Mouse (Mus musculus): ENCODE measurements around the gene Wdr45b. TPM values are rescaled to one million over a fixed set of nuclear protein-coding genes. Genes with fewer than 3 reads are reported as not detected.
"Not testable (repeated sequence)": the region's sequence is repeated elsewhere in the genome, so short reads cannot be mapped to it uniquely, and the experiment has no call there.

Wdr45b gene
- polyA plus RNA-seq, 1 experiment from 2014 or later: 93.7 TPM

DNA sequence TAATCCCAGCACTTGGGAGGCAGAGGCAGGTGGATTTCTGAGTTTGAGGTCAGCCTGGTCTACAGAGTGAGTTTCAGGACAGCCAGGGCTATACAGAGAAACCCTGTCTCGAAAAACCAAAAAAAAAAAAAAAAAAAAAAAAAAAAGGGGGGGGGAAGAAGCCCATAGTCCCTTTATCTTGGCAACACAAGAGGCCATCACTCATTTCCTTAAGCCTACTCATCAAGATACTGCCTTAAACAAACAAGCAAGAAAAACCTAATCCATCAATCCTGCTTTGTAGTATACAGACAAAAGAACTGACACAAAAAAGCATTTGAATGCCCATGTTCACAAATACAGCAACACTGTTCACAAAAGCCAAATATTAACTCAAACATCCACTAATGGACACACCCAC lies 11.8 kb downstream of the Wdr45b start:
- H3K4me3 ChIP-seq (ENCODE audit: low read depth, low read length); H3K9ac ChIP-seq (replicated peaks; ENCODE audit: low read depth, low read length); H3K9me3 ChIP-seq (ENCODE audit: control insufficient read depth, low read length); ATAC-seq (ENCODE audit: low read depth); H3K4me1 ChIP-seq (ENCODE audit: control insufficient read depth, insufficient read depth, low read length); H3K27ac ChIP-seq (ENCODE audit: low read depth, low read length); H3K4me2 ChIP-seq (ENCODE audit: low read depth, low read length); H3K27me3 ChIP-seq (ENCODE audit: control insufficient read depth, insufficient read depth, low read length); H3K36me3 ChIP-seq (ENCODE audit: control insufficient read depth, insufficient read depth, low read length): not testable (repeated sequence)
- WGBS: no CpG with 5 or more reads among the region's 1 CpGs

DNA sequence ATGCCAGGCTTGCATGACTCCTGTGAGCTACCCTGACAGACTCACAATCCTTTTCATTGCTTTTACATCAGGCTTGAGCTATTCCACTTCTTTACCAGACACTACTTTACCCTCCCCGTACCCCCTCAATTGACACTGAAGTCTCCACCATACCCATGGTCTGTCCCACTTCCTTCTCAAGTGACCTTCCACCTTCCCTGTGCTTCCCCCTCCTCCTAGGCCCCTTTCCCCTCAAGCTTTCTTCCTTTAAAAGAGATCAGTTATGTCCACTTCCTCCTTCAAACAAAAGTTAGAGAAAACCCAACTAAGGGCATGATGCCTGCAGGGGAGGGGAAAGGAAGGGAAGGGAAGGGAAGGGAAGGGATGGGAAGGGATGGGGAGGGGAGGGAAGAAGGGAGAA lies 14.0 kb downstream of the Wdr45b start:
- H3K27ac ChIP-seq (ENCODE audit: low read depth, low read length): no peak overlapping the region
- H3K4me1 ChIP-seq (ENCODE audit: control insufficient read depth, insufficient read depth, low read length): no peaks in the 10 kb centered on the region
- H3K4me3 ChIP-seq (ENCODE audit: low read depth, low read length): no peak overlapping the region
- no peak overlapping the region for H3K4me2 ChIP-seq (ENCODE audit: low read depth, low read length)
- H3K9me3 ChIP-seq (ENCODE audit: control insufficient read depth, low read length): no peaks in the 10 kb centered on the region
- peaks cover 11% of the 10 kb centered on the region; the same call in 1 of the 2 replicates for H3K36me3 ChIP-seq (ENCODE audit: control insufficient read depth, insufficient read depth, low read length)
- 82% methylated on average over 1 of the region's 1 CpGs for WGBS
- ATAC-seq (ENCODE audit: low read depth): no peak
- H3K27me3 ChIP-seq (ENCODE audit: control insufficient read depth, insufficient read depth, low read length): no peaks in the 10 kb centered on the region
- H3K9ac ChIP-seq (replicated peaks; ENCODE audit: low read depth, low read length): no peak overlapping the region

DNA sequence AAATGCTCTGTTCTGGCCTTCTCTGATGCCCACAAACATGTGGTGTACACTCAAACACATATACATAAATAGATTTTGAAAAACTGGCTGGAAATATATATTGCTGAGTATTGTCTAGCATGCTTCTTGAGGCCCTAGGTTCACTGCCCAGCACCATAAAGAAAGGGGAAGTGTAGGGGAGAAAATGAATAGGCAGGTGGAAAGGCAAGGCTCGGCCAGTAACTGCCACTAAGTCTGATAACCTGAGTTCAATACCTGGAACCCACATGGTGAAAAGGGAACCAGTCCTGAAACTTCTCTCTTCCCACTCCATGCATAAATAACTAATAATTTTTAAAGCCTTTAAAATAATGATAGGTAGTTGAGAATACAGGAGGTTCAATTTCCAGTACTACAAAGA lies 14.6 kb downstream of the Wdr45b start:
- no peak overlapping the region for H3K27ac ChIP-seq (ENCODE audit: low read depth, low read length)
- H3K27me3 ChIP-seq (ENCODE audit: control insufficient read depth, insufficient read depth, low read length): no peaks in the 10 kb centered on the region
- no peak overlapping the region for H3K4me2 ChIP-seq (ENCODE audit: low read depth, low read length)
- no peak for ATAC-seq (ENCODE audit: low read depth)
- WGBS: 85% methylated on average over 1 of the region's 1 CpGs
- H3K4me1 ChIP-seq (ENCODE audit: control insufficient read depth, insufficient read depth, low read length): no peaks in the 10 kb centered on the region
- no peak overlapping the region for H3K9ac ChIP-seq (replicated peaks; ENCODE audit: low read depth, low read length)
- H3K4me3 ChIP-seq (ENCODE audit: low read depth, low read length): no peak overlapping the region
- peaks cover 14% of the 10 kb centered on the region; the same call in 1 of the 2 replicates for H3K36me3 ChIP-seq (ENCODE audit: control insufficient read depth, insufficient read depth, low read length)
- H3K9me3 ChIP-seq (ENCODE audit: control insufficient read depth, low read length): no peaks in the 10 kb centered on the region

DNA sequence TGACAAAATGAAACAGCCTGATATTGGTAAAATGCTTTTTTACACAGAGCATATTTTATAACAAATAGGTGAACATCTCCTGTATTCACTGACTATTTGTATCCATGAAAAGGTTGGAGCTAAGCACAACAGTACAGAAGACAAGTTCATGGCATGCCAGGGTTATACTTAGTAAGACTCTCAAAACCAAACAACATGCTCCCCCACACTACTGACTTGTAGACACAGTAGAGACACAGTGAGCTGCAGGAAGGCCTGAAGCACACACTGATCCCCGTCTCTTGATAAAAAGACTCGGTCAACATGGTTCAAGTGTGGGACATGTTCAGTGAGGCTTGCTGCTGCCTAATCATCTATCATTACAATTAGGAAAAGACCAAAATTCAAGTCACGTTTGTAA lies 22.6 kb downstream of the Wdr45b start:
- Histone ChIP-seq H3K9me3 (ENCODE audit: control insufficient read depth, low read length) (no peaks in the 10 kb centered on the region), H3K27me3 (ENCODE audit: control insufficient read depth, insufficient read depth, low read length) (no peaks in the 10 kb centered on the region), H3K4me2 (ENCODE audit: low read depth, low read length) (no peak overlapping the region), H3K4me1 (ENCODE audit: control insufficient read depth, insufficient read depth, low read length) (no peaks in the 10 kb centered on the region), H3K36me3 (ENCODE audit: control insufficient read depth, insufficient read depth, low read length) (peaks cover 32% of the 10 kb centered on the region), H3K9ac (replicated peaks; ENCODE audit: low read depth, low read length) (no peak overlapping the region), H3K4me3 (ENCODE audit: low read depth, low read length) (no peak overlapping the region), H3K27ac (ENCODE audit: low read depth, low read length) (no peak overlapping the region)
- 93% methylated on average over 3 of the region's 3 CpGs for WGBS
- no peak for ATAC-seq (ENCODE audit: low read depth)

DNA sequence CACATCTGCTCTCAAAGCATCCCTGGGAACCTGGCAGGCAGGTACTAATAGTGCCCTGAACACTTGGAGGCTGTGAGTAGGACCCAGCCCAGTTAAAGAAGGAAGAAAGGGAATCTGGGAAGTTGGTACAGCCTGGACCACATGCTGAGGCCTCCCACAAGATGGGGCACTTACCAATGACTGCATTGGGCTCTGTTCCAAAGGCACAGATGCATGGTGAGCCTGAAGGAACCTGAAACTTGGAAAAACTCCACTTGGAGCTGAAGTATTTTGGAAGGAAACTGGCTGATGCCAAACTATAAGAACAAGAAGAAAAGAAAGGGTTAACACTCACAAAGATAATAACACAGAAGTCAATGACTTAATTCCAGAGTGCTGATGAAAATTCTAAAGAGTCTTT lies 25.6 kb downstream of the Wdr45b start:
- no peak for ATAC-seq (ENCODE audit: low read depth)
- H3K4me3 ChIP-seq (ENCODE audit: low read depth, low read length): no peak overlapping the region

DNA sequence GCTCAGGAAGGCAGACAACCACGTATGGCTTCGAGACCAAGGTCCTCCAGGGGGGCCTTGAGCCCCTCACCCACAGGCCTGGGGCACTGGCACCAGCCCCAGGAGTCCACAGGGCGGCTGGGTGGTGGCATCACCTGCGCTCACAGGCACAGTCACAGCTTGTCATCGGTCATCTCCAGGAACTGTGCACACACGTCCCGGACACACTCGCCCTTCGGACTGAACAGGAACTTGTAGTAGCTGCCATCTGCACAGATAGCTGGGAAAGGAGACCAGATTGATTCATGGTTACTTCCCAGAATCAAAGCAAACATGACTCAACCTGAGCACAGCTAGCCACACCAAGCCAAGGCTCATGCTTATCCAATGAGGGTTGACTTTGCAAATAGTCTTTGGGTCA lies 26.0 kb downstream of the Wdr45b start:
- H3K27ac ChIP-seq (ENCODE audit: low read depth, low read length): no peak overlapping the region
- ATAC-seq (ENCODE audit: low read depth): no peak
- WGBS: 95% methylated on average over 9 of the region's 9 CpGs
- no peak overlapping the region for H3K4me2 ChIP-seq (ENCODE audit: low read depth, low read length)
- H3K4me1 ChIP-seq (ENCODE audit: control insufficient read depth, insufficient read depth, low read length): no peaks in the 10 kb centered on the region
- H3K27me3 ChIP-seq (ENCODE audit: control insufficient read depth, insufficient read depth, low read length): no peaks in the 10 kb centered on the region
- no peak overlapping the region for H3K9ac ChIP-seq (replicated peaks; ENCODE audit: low read depth, low read length)
- no peak overlapping the region for H3K4me3 ChIP-seq (ENCODE audit: low read depth, low read length)
- H3K36me3 ChIP-seq (ENCODE audit: control insufficient read depth, insufficient read depth, low read length): peaks cover 18% of the 10 kb centered on the region
- H3K9me3 ChIP-seq (ENCODE audit: control insufficient read depth, low read length): no peaks in the 10 kb centered on the region

More for the DNA sequence above, 25.6 kb downstream of the Wdr45b start:
- H3K9ac ChIP-seq (replicated peaks; ENCODE audit: low read depth, low read length): no peak overlapping the region
- no peaks in the 10 kb centered on the region for H3K4me1 ChIP-seq (ENCODE audit: control insufficient read depth, insufficient read depth, low read length)
- H3K27ac ChIP-seq (ENCODE audit: low read depth, low read length): no peak overlapping the region
- no peaks in the 10 kb centered on the region for H3K27me3 ChIP-seq (ENCODE audit: control insufficient read depth, insufficient read depth, low read length)
- peaks cover 18% of the 10 kb centered on the region for H3K36me3 ChIP-seq (ENCODE audit: control insufficient read depth, insufficient read depth, low read length)
- no peak overlapping the region for H3K4me2 ChIP-seq (ENCODE audit: low read depth, low read length)
- H3K9me3 ChIP-seq (ENCODE audit: control insufficient read depth, low read length): no peaks in the 10 kb centered on the region

DNA sequence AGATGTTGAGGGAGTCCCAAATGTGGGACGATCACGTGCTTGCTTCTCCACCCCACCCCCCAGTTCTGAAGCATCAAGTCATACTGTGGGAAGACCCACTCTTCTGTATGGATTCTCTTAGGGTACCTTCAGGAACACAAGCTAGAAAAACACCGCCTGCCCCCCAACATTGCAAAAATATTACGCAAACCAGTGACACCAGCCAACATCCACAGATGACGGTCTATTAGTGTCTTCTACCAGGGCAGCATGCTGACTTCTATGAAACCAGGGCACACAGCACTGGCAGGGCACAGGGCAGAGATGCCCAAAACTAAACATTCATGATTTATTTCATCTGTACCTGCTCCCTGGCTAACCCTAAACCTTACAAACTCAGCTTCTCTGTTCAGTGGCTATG lies 27.6 kb downstream of the Wdr45b start:
- H3K36me3 ChIP-seq (ENCODE audit: control insufficient read depth, insufficient read depth, low read length): peaks cover 18% of the 10 kb centered on the region
- WGBS: 95% methylated on average over 5 of the region's 5 CpGs

DNA sequence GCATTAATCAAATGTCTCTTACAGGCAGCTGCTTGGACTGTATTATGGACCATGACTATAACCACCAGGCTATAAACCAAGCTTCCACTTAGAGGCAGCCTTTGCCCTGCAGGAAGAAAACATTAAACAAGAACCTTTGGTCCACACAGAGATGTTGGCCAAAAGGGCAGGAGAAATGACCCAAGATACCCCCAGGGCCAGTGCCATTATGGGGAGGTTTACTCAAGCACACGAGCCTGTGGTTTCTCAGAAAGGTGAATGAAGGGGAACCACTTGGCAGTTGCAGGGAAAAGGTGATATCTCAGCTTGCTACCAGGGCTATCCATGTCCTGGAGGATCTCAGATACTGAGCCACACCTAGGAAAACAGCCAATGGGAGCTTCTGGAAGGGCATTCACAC lies 28.2 kb downstream of the Wdr45b start:
- Histone ChIP-seq H3K36me3 (ENCODE audit: control insufficient read depth, insufficient read depth, low read length) (peaks cover 18% of the 10 kb centered on the region), H3K27ac (ENCODE audit: low read depth, low read length) (no peak overlapping the region), H3K9me3 (ENCODE audit: control insufficient read depth, low read length) (no peaks in the 10 kb centered on the region), H3K9ac (replicated peaks; ENCODE audit: low read depth, low read length) (no peak overlapping the region), H3K4me3 (ENCODE audit: low read depth, low read length) (no peak overlapping the region), H3K4me2 (ENCODE audit: low read depth, low read length) (no peak overlapping the region), H3K27me3 (ENCODE audit: control insufficient read depth, insufficient read depth, low read length) (no peaks in the 10 kb centered on the region), H3K4me1 (ENCODE audit: control insufficient read depth, insufficient read depth, low read length) (no peaks in the 10 kb centered on the region)
- WGBS: 70% methylated on average over 1 of the region's 1 CpGs
- no peak for ATAC-seq (ENCODE audit: low read depth)

More for the DNA sequence above, 27.6 kb downstream of the Wdr45b start:
- Histone ChIP-seq H3K27ac (ENCODE audit: low read depth, low read length) (no peak overlapping the region), H3K4me3 (ENCODE audit: low read depth, low read length) (no peak overlapping the region), H3K9me3 (ENCODE audit: control insufficient read depth, low read length) (no peaks in the 10 kb centered on the region), H3K4me1 (ENCODE audit: control insufficient read depth, insufficient read depth, low read length) (no peaks in the 10 kb centered on the region), H3K9ac (replicated peaks; ENCODE audit: low read depth, low read length) (no peak overlapping the region), H3K27me3 (ENCODE audit: control insufficient read depth, insufficient read depth, low read length) (no peaks in the 10 kb centered on the region), H3K4me2 (ENCODE audit: low read depth, low read length) (no peak overlapping the region)
- ATAC-seq (ENCODE audit: low read depth): no peak

DNA sequence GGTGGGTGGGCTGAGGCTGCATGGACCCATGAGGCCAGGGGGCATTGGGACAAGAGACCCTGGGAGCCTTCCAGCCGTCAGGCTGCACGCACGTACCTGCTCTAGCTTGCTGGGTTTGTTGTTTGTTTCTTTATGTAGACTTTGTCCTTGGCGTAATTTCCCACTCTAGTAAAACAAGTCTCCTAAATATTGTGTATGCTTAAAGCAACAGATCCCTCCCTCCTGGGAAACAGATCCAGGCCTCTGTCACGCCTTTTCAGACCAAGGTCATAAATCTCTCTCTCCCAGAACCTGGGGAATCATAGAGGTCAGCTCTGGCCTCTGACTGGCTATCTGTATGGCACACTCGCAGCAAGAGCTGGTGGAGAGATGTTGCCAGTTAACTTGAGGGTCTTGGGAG lies 46.5 kb downstream of the Wdr45b start:
- H3K36me3 ChIP-seq (ENCODE audit: control insufficient read depth, insufficient read depth, low read length): peaks cover 32% of the 10 kb centered on the region

DNA sequence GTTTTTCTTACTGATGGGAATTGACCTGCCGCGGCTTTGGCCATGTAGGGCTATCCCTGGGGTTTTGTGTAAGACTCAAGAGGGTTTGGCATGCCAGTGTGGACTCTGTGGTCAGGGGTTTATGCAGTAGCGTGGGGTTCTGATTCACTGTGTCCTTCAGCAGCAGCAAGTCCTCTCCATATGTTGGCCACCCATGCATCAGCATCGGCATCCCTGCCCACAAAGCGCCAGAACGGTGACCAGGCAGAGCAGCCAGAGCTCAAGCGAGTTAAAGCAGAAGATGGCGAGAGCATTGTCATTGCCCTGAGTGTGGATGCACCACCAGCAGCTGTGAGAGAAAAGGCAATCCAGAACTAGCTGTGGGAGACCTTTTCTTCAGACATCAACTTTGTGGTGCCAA lies 47.6 kb downstream of the Wdr45b start:
- ATAC-seq (ENCODE audit: low read depth): no peak
- no peaks in the 10 kb centered on the region; the same call in 1 of the 2 replicates for H3K9me3 ChIP-seq (ENCODE audit: control insufficient read depth, low read length)
- H3K4me2 ChIP-seq (ENCODE audit: low read depth, low read length): no peak overlapping the region
- H3K4me1 ChIP-seq (ENCODE audit: control insufficient read depth, insufficient read depth, low read length): no peaks in the 10 kb centered on the region
- no peak overlapping the region for H3K27ac ChIP-seq (ENCODE audit: low read depth, low read length)
- H3K9ac ChIP-seq (replicated peaks; ENCODE audit: low read depth, low read length): no peak overlapping the region
- H3K4me3 ChIP-seq (ENCODE audit: low read depth, low read length): no peak overlapping the region
- H3K27me3 ChIP-seq (ENCODE audit: control insufficient read depth, insufficient read depth, low read length): no peaks in the 10 kb centered on the region
- 95% methylated on average over 8 of the region's 8 CpGs for WGBS
- H3K36me3 ChIP-seq (ENCODE audit: control insufficient read depth, insufficient read depth, low read length): peaks cover 35% of the 10 kb centered on the region

More for the DNA sequence above, 46.5 kb downstream of the Wdr45b start:
- H3K4me1 ChIP-seq (ENCODE audit: control insufficient read depth, insufficient read depth, low read length); H3K9me3 ChIP-seq (ENCODE audit: control insufficient read depth, low read length); H3K9ac ChIP-seq (replicated peaks; ENCODE audit: low read depth, low read length); H3K27me3 ChIP-seq (ENCODE audit: control insufficient read depth, insufficient read depth, low read length); H3K27ac ChIP-seq (ENCODE audit: low read depth, low read length); H3K4me2 ChIP-seq (ENCODE audit: low read depth, low read length); H3K4me3 ChIP-seq (ENCODE audit: low read depth, low read length); ATAC-seq (ENCODE audit: low read depth): not testable (repeated sequence)
- 80% methylated on average over 6 of the region's 6 CpGs for WGBS

Measured in neural tube, embryonic 14.5 days (tissue).